Mouse (Mus musculus): ENCODE measurements at regions not wholly inside any gene's neighbourhood (a gene's known extent, or its start where the extent isn't known, plus 50 kb on each side); places are given as distances from the start of the nearest gene placed in this dataset.

GRCm38 (mm10) chrX:11807253-11807882 lies 352.8 kb downstream of the Bcor start:
- DNase-seq (ENCODE audit: low spot score in 2 of 2) = peak; percentile 21 to 31
- intact Hi-C loops (cut with DNase I) = loop anchor here (5.0 to 10.0 kb wide), 4 partner anchors 143 to 347 kb away; no protein-coding TSS in a partner anchor

DNA sequence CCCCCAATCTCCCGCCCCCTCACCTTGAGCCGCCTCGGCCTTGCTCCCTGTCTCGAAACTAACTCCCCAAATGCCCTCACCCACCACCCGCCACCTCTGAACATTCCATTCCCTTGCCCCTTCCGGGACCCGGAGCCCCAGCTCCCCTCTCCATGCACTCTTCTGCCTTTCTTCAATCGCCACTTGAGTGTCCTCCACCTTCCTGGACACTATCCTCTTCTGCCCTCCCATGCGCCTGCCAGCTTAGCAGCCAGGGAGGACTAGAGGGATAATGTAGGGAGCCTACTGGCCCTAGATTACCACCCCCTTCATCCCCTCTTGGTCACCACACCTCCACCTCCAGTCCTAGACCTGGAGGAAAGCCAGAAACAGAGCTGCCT lies 352.3 kb downstream of the Bcor start:
- intact Hi-C loops (cut with DNase I) = loop anchor here (5.0 to 10.0 kb wide), 4 partner anchors 143 to 347 kb away; no protein-coding TSS in a partner anchor

GRCm38 (mm10) chrX:11808911-11809310 lies 351.2 kb downstream of the Bcor start:
- intact Hi-C loops (cut with DNase I) = loop anchor here (5.0 to 10.0 kb wide), 4 partner anchors 144 to 346 kb away; no protein-coding TSS in a partner anchor
- no peak for DNase-seq (ENCODE audit: low spot score in 2 of 2)

More for the DNA sequence above, 352.3 kb downstream of the Bcor start:
- no peak for DNase-seq (ENCODE audit: low spot score in 2 of 2)

GRCm38 (mm10) chrX:11814861-11815260 lies 345.3 kb downstream of the Bcor start:
- intact Hi-C loops (cut with DNase I) = no loop called here
- DNase-seq (ENCODE audit: low spot score in 2 of 2) = no peak

GRCm38 (mm10) chrX:11815864-11816263 lies 344.3 kb downstream of the Bcor start:
- DNase-seq (ENCODE audit: low spot score in 2 of 2) = no peak
- intact Hi-C loops (cut with DNase I) = no loop called here

DNA sequence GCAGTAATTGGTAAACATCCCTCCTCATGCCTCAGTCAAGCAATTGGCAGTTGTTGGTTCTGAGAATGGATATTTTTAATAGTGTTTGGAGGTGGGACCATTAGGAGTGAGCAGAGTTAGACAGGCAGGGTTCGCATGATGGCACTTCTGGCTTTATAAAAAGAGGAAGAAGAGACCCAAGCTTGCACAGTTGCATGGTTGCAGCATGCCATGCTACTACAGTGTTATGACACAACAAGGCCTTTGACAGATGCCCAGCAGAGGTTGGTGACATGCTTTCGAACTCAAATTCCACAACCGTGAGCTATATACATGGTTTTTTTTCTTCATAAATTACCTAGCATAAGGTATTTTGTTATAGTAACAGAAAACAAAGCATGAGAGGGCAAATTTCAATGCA lies 341.5 kb downstream of the Bcor start:
- DNase-seq (ENCODE audit: low spot score in 2 of 2) = no peak
- intact Hi-C loops (cut with DNase I) = no loop called here

GRCm38 (mm10) chrX:11821165-11821564 lies 339.0 kb downstream of the Bcor start:
- DNase-seq (ENCODE audit: low spot score in 2 of 2) = no peak
- intact Hi-C loops (cut with DNase I) = no loop called here

DNA sequence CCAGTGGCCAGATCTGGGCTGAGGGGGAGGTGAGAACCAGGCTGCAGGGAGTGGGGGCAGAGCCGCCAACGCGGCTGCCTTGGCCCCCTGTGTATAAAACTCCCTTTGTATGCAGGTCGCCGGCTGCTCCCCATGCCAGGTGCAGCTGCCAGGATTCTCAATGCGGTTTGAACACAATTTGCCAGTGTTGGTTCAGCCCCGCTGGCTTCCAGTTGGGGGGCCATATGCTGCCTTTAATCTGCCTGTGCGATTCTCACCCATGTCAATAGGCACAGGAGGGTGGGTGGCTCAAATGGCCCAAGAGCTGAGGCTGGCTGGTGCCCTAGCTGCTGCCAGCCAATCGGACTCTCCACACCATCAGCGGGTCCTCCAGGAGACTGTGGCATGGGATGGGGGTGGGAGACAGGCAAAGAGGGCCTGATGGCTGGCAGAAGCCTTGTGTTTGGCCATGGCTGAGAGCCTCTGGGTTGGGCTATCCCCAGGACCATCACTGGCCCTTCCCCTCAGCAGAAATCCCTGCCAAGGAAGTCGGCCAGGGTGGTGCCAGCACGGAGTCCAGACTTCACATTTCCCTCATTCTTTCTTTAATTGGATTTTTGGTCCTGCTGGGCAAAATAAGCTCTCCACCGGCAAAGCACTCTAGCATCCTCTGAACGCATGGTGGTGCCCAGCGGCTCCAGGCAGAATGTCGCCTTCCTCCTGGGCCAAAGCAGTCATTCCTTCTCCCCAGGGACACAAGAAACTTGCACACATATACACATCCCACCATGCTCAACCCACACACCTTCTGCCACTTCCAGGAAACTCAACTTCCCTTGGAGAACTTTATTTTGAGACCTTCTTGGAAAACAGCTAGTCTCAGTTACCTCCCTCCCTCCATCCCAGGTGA lies 338.0 kb downstream of the Bcor start:
- intact Hi-C loops (cut with DNase I) = no loop called here
- peak; percentile 31 to 36 for DNase-seq (ENCODE audit: low spot score in 2 of 2)

DNA sequence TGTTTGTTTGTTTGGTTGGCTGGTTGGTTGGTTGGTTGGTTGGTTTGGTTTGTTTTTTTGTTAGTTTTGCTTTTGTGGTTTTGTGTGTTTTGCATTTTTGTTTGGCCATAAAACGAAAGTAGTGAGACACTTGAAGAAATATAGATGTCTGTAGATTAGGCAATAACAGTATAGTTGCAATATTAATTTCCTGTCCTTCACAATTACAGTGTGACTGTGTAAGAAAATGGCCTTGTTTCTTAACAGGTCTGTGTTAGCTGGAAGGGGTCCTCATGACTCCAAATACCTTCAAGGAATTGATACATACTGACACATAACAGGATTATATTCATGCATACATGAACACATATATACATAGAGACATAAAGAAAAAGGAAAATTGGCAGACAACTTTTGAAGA lies 334.2 kb downstream of the Bcor start:
- intact Hi-C loops (cut with DNase I) = no loop called here

GRCm38 (mm10) chrX:11826737-11827408 lies 333.3 kb downstream of the Bcor start:
- no peak for DNase-seq (ENCODE audit: low spot score in 2 of 2)
- intact Hi-C loops (cut with DNase I) = no loop called here

More for the DNA sequence above, 334.2 kb downstream of the Bcor start:
- DNase-seq (ENCODE audit: low spot score in 2 of 2) = no peak

- DNase-seq (ENCODE audit: low spot score in 2 of 2) = no peak
- intact Hi-C loops (cut with DNase I) = no loop called here
Measured at GRCm38 (mm10) chrX:11829411-11830002, 330.6 kb downstream of the Bcor start.

GRCm38 (mm10) chrX:11837566-11837965 lies 322.6 kb downstream of the Bcor start:
- no peak for DNase-seq (ENCODE audit: low spot score in 2 of 2)
- intact Hi-C loops (cut with DNase I) = no loop called here

GRCm38 (mm10) chrX:11839665-11840245 lies 320.4 kb downstream of the Bcor start:
- intact Hi-C loops (cut with DNase I) = no loop called here
- peak; percentile 19 to 26 for DNase-seq (ENCODE audit: low spot score in 2 of 2)

DNA sequence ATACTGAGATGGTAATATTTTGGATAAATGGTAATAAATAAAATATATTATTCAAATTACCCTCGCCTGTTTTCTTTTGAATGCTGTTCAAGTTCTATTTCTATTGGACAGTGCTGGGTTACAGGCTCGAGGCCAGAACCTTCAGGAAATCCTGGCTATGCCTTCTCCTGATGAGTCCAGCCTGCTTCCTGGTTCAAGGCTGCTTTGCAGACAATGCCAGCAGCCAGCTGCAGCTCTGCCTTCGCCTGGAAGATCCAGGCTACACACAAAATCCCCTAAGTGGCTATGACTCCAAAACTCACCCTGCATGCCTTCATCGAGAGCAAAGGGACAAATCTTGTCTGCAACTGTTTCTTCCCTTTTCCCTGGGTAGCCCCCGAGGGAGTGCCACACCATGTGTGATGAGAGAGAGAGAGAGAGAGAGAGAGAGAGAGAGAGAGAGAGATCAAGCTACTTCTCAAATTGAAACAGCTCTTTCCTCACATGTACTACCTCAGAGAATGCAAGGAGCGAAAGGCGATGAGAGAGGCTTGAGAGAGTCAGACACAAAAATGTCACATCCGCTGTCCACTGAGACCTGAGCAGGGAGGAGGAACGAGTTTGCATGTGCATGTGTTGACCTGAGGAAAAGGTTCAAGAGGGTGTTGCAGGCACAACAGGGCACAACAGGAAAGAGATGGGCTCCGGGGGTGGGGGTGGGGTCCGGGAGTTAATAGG lies 319.7 kb downstream of the Bcor start:
- no peak for DNase-seq (ENCODE audit: low spot score in 2 of 2)
- intact Hi-C loops (cut with DNase I) = no loop called here

DNA sequence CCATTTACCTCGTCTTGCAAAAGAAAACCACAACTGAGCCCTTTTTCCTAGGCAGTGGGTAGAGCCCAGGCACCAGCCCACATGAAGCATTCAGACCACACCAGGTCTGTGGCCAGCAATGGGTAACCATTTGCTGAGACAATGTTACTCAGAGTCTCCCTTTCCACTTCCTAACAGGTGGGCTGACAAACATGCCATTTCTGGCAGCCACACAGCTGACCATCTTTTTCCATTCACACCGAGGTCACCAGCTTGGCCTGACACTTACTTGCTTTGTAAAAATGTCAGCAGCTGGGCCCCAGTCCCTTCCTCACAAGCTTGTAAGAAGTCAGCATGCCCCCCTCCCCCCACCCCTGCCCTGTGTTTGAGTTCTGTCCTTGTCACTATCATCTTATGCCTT lies 314.6 kb downstream of the Bcor start:
- DNase-seq (ENCODE audit: low spot score in 2 of 2) = no peak

DNA sequence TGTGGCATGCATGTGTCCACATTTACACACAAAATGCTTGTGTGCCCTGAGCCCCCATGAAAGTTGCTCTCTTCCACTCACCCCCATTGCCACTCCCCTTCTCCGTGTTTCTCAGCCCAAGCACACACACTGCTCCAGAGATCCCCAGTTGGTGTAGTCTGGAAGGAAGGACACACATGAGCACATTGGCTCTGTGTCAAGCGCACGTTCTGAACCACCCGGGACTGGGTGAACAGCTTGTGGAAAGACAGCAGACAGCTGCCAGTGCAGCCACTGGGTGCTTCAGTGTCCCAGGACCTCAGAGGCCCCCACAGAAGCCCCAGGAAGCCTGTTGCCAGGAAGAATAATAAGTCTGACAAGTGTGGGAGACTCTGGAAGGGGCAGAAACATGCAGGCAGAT lies 304.2 kb downstream of the Bcor start:
- intact Hi-C loops (cut with DNase I) = no loop called here
- no peak for DNase-seq (ENCODE audit: low spot score in 2 of 2)

More for the DNA sequence above, 314.6 kb downstream of the Bcor start:
- intact Hi-C loops (cut with DNase I) = no loop called here

GRCm38 (mm10) chrX:11859396-11859795 lies 300.8 kb downstream of the Bcor start:
- intact Hi-C loops (cut with DNase I) = no loop called here
- DNase-seq (ENCODE audit: low spot score in 2 of 2) = no peak

- intact Hi-C loops (cut with DNase I) = no loop called here
- DNase-seq (ENCODE audit: low spot score in 2 of 2) = no peak
Measured at GRCm38 (mm10) chrX:11861119-11861708, 298.9 kb downstream of the Bcor start.

DNA sequence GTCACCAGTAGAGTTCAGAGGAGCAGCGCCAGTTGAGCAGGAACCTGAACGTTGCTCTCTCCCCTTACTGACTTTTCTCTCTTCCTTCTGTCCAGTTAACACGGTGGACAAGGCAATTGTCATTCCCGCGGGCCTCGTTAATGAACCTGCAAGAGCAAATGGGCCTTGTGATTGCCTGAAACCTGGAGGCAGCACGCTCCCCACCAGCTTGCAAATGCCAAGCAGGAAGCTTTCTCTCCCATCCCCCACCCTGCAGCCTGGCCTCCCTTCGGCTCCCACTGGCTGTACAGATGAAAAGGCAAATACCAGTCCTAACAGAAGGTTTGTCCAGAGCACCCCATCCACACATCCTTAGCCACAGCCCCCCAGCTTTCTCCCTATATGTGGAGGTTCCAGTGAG lies 298.3 kb downstream of the Bcor start:
- DNase-seq (ENCODE audit: low spot score in 2 of 2) = no peak
- intact Hi-C loops (cut with DNase I) = no loop called here

Measured in left cerebral cortex, postnatal 36 days (tissue).